Mouse (Mus musculus): ENCODE data around the gene Mettl5.
"Not testable (repeated sequence)": the region's sequence is repeated elsewhere in the genome, so short reads cannot be mapped to it uniquely, and the experiment has no call there.

The Mettl5 gene

GRCm38 (mm10) chr2:69885451-69886305 lies at the start of gene Mettl5:
TSS of gene Mettl5 (minus strand) at chr2:69885615.
- peak; percentile 91 to 95 for DNase-seq (ENCODE audit: low spot score in 2 of 2)

- no peak for DNase-seq (ENCODE audit: low spot score in 2 of 2)
Measured at GRCm38 (mm10) chr2:69924943-69925342, 39.5 kb upstream of the Mettl5 start.

DNA sequence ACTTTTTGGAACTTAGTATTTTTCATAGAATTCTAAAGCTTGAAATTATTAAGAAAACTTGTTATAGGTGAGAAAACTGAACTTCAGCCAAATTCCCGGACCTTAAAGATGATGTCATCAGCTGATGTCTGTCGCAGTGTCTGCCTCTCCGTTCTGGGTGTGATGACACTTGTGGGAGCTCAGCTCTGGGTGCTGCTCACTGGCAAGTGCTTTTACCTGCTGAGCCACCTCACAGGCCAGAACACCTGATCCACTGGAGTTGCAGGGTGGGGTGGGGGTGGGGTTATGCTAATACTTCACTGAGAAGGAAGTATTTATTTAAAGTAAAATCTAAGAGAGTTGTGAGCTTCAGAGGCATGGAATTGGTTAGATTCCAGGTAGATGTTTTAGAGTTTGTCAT lies 31.9 kb upstream of the Mettl5 start:
- DNase-seq (ENCODE audit: low spot score in 2 of 2) = no peak

- no peak for DNase-seq (ENCODE audit: low spot score in 2 of 2)
Measured at GRCm38 (mm10) chr2:69912801-69913200, 27.4 kb upstream of the Mettl5 start.

- DNase-seq (ENCODE audit: low spot score in 2 of 2) = not testable (repeated sequence)
Measured at GRCm38 (mm10) chr2:69907394-69907793, 22.0 kb upstream of the Mettl5 start.

- peak in 1 of 2 experiments; percentile 21 for DNase-seq (ENCODE audit: low spot score in 2 of 2)
Measured at GRCm38 (mm10) chr2:69903541-69903940, 18.1 kb upstream of the Mettl5 start.

- peak; percentile 52 to 71 for DNase-seq (ENCODE audit: low spot score in 2 of 2)
Measured at GRCm38 (mm10) chr2:69897618-69898575, 12.5 kb upstream of the Mettl5 start.

GRCm38 (mm10) chr2:69897039-69897617 lies 11.7 kb upstream of the Mettl5 start, which contains the start of gene Ubr3:
TSS of gene Ubr3 (plus strand) at chr2:69897246.
- DNase-seq (ENCODE audit: low spot score in 2 of 2) = peak; percentile 99 to 100

GRCm38 (mm10) chr2:69896224-69896581 lies 10.8 kb upstream of the Mettl5 start:
- peak in 1 of 2 experiments; percentile 3 for DNase-seq (ENCODE audit: low spot score in 2 of 2)

GRCm38 (mm10) chr2:69895502-69896223 lies 10.2 kb upstream of the Mettl5 start:
- peak; percentile 41 to 68 for DNase-seq (ENCODE audit: low spot score in 2 of 2)

DNA sequence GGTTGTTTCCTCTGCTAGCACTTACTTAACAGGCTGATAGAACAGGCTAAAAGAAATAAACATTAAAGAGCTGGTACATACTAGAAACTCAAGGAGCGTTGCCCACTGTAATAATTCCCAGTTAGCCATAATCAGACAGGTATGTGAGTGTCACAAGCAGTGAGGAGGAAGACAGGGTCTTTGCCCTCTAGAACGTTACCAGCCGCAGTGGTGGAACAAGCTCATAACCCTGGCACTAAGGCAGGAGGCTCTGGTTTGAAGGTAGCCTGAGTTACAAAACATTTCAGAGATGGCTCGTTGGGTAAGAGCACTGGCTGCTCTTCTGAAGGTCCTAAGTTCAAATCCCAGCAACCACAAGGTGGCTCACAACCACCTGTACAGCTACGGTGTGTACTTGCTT lies 8.5 kb upstream of the Mettl5 start:
- DNase-seq (ENCODE audit: low spot score in 2 of 2) = peak in 1 of 2 experiments; percentile 43

- DNase-seq (ENCODE audit: low spot score in 2 of 2) = peak in 1 of 2 experiments; percentile 8
Measured at GRCm38 (mm10) chr2:69893145-69893544, 7.7 kb upstream of the Mettl5 start.

- peak in 1 of 2 experiments; percentile 43 for DNase-seq (ENCODE audit: low spot score in 2 of 2)
Measured at GRCm38 (mm10) chr2:69890843-69891242, 5.4 kb upstream of the Mettl5 start.

DNA sequence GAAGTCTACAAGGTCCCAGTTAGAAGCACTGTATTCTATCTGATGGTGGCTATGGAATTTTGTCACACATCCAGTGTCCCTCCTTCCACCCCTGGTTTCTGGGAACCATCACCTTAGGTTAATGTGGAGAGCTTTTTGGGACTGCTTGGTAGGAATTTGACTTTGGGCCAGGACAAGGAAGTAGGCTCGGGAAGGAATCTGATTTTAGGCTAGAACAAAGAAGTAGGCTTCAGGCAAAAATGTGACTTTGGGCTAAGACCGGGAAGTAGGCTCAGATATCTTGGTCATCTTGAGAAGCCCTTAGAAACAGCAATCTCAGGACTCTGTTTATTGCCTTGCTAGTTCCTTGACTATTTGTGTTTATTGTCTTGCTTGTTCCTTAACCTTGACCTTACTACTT lies 3.5 kb upstream of the Mettl5 start:
- peak in 1 of 2 experiments; percentile 12 for DNase-seq (ENCODE audit: low spot score in 2 of 2)

DNA sequence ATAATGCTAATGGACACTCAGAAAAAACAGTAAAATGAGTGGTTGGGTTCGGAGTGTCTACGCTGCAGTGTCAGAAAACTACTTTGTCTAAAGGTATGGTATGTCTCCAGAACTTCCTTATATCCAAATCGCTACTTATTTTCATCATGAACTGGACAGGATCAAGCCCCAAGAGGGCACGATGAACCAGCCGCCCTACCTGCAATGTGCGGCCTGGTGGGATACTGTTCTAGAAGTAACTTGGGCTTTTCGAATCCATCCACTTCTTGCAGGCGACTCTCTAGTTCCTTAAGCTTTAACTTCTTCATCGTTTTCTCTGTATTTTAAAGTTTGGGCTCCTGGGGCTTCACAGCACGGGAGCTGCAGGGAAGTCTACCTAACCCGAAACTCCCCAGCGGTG lies 365 bp downstream of the Mettl5 start:
- no peak for DNase-seq (ENCODE audit: low spot score in 2 of 2)

GRCm38 (mm10) chr2:69884581-69884980 lies 834 bp downstream of the Mettl5 start:
- DNase-seq (ENCODE audit: low spot score in 2 of 2) = no peak

- no peak for DNase-seq (ENCODE audit: low spot score in 2 of 2)
Measured at GRCm38 (mm10) chr2:69883990-69884391, 1.4 kb downstream of the Mettl5 start.

GRCm38 (mm10) chr2:69862117-69862657 lies 23.2 kb downstream of the Mettl5 start:
- no peak for DNase-seq (ENCODE audit: low spot score in 2 of 2)

- DNase-seq (ENCODE audit: low spot score in 2 of 2) = peak; percentile 94 to 97
Measured at GRCm38 (mm10) chr2:69861485-69862091, 23.8 kb downstream of the Mettl5 start, which contains the start of gene Ssb. TSS of gene Ssb (plus strand) at chr2:69861562.

- DNase-seq (ENCODE audit: low spot score in 2 of 2) = peak; percentile 30 to 73
Measured at GRCm38 (mm10) chr2:69860972-69861452, 24.4 kb downstream of the Mettl5 start.
